Mouse (Mus musculus) megakaryocyte-erythroid progenitor cell, adult 5-6 weeks (primary cell): ENCODE measurements around the gene Cntrob. TPM values are rescaled to one million over a fixed set of nuclear protein-coding genes. Genes with fewer than 3 reads are reported as not detected.
A peak's percentile ranks its signal among the peaks of the same experiment; 100 is the strongest.
"Not testable (repeated sequence)": the region's sequence is repeated elsewhere in the genome, so short reads cannot be mapped to it uniquely, and the experiment has no call there.

Experiments
- ATAC-seq: replicated peaks from 2 replicates; pipeline ENCODE4 v1.8.0; 2016; ENCODE audit warnings: mild to moderate bottlenecking, inconsistent platforms; ENCODE audit not compliant: severe bottlenecking, poor library complexity, low FRiP score, low TSS enrichment
- total RNA-seq, 2 experiments: library from RNA; stranded (forward) in 1 of 2; stranded (reverse) in 1 of 2; fragments of 200-1000, 215-1000 nt in 1 of 2; fragments of >200 nt in 1 of 2; fragmentation: Nextera tagmentation in 1 of 2; gene quantifications; 2 replicates each; pipeline ENCODE4 v1.2.3; 2014 to 2017

Cntrob gene
- total RNA-seq, 2 experiments from 2014 or later = 19.7 to 56.6 TPM

DNA sequence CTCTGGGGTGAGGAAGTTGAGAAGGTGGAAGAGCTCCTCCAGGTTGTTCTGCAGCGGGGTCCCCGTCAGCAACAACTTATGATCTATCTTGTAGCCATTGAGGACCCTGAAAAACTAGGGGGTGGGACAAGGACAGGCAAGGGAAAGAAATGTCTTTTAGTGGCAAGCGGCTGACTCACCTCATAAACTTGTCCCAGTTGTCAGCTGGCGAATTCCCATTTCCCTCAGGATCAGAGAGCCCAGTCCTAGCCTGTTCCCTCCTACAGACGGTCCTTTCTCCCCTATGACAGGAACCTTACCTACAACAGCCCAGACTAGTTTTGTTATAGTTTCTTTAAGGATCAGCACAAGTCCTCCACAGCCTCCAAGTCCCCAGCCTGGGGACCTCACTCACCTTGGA, 33.0 kb upstream of the Cntrob start:
- no peak for ATAC-seq

DNA sequence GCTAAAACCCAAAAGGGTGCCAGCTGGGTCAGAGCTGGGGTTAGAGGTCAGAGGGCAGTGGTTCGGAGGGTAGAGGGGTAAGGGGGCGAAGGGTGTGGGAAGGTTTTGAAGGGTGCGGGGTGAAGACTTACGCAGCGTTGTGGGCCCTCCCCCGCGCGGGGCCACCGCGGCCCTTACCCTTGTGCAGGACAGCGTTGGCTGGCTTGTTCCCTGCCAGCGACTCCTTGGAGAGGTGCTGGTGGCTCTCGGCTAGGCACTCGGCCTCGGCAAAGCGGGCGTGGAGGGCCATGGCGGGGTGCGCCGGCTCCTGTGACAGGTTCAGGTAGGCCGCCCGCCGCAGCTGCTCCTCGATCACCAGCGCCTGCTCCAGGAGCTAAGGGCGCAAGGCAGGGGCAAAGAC, 22.9 kb upstream of the Cntrob start:
- no peak for ATAC-seq

DNA sequence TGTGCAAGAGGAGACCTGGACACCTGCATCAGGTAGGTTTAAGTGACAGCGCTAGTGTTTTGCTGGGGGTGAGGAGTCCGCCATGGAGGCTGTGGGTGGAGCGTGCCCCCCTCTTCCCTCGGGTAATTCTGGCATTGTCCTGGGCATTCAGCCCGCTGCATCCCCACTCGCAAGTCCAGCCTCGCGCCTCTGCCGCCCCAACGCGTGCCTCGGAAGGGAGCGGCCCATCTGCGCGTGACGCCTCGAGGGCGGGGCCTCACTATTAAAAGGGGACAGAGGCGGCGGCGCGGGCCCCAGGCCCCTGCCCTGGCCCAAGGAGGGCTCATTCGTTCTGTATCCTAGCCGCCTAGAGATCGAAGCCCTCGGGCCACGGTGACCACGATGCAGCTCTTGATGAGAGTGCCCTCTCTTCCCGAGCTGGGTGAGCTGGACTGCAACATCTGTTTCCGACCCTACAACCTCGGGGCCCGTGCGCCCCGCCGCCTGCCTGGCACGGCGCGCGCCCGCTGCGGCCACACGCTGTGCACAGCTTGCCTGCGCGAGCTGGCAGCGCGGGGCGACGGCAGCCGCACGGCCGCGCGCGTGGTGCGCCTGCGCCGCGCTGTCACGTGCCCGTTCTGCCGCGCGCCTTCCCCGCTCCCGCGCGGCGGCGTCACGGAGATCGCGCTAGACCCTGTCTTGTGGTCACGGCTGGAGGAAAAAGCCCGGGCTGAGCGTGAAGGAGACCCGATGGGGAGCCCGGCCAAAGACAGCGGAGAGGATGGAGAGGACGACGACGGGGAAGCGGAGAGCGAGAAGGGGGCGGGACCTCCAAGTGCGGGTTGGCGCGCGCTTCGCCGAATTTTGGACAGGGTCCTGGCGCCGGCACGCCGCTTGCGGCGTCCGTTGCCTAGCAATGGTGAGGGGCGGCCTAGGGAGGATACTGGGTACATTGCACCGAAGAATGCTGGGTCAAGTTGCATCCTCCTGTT, 16.9 kb upstream of the Cntrob start, which contains the start of gene Rnf227:
TSS of gene Rnf227 (plus strand) at position 301 of the 971 bp plus-strand sequence.
- ATAC-seq = no peak; the same call in none of the 2 replicates

DNA sequence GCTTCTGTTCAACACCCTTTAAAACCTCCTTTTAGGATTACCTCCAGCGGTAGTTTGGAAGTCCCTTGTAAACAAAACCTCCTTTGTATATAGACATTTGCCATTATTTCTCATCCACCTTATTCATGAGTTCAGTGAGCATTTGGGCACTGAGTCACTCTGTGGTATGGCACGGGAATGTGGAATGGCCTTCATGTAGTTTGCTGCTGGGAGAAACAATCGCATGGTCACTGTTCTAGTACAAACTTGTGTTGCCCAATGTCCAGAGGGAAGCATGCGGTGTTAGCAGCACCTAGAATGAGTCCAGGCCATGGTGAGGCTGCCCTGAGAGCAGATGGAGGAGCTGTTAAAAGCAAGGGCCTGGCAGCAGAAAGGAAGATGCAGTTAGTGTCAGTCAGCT, 11.2 kb upstream of the Cntrob start:
- ATAC-seq = no peak

DNA sequence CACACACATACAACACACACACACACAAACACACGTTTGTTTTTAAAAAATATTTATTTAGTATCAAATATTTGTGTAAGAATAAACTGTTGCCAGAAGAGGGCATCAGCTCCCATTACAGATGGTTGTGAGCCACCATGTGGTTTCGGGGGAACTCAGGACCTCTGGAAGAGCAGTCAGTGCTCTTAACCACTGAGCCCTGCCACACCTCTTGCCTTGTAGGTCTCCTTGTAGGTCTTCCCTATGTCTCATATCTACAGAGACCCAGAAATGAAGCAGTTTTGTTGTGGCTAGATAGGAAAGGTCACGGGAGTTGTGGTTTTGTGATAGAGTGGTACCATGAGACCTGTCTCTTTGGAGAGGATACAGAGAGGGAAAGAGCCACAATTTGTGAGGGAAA, 10.3 kb upstream of the Cntrob start:
- peak; percentile 87 for ATAC-seq

DNA sequence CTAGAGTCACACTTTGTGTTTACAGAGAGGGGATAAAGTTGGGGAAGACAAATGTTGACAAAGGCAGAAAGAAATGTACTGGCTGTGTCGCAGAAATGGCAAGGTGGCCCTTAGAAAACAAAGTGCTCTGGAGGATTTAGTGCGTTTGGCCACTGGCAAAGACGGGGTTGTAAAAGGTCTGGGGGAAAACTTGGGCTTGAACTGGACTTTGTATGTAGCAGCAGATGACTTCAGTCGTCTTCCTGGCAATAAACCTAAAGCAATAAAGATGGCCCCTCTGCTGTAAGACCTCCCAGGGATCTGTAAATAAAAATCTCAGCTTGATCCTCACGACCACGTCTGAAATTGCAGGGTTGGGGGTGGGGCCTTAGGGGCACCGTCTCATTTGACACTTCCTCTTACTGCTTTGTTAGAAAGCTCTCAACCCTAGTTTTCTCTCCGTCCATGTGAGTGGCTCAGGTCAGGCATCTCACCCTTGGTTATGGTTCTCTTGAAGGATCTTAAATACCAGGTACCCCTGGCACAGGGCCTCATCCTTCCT, 9.2 kb upstream of the Cntrob start:
- no peak for ATAC-seq

DNA sequence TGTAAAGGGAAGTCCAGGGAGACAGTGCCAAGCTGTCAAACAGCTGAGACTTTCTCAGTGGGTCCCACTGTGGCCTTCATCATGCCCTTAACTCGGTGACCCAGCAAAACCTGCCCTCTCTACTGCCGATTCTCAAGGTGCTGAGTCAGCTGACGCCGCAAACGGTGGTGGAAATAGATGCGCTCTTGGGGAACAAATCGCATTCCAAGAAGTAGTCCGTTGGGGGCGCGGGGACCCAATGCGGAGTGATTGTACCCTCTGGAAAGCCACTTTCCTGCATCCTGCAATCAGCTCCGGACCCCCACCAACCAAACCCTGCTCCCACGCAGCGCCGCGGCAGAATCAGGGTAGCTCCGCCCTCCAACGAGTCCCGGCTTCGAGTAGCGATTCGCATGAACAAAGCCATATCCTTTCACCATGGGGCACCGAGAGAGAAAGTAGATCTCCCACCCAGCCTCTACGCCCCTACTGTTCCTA, 8.4 kb upstream of the Cntrob start:
- ATAC-seq = peak; percentile 56

DNA sequence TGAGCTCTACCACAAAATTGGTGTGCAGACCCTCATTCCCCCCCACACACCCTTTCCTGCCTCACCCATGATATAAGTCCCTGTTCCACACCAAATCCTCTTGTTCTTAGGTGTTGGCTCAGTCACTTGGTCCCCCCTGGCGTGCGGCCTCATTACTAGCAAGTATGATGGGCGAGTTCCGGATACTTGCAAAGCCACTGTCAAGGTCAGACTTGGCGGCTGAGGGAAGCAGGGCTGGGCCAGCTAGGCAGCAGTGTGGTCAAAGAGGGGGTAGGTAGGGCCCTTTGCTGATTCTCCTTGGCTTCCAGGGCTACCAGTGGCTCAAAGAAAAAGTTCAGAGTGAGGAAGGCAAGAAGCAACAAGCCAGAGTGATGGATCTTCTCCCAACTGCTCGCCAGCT, 7.6 kb upstream of the Cntrob start:
- no peak for ATAC-seq

DNA sequence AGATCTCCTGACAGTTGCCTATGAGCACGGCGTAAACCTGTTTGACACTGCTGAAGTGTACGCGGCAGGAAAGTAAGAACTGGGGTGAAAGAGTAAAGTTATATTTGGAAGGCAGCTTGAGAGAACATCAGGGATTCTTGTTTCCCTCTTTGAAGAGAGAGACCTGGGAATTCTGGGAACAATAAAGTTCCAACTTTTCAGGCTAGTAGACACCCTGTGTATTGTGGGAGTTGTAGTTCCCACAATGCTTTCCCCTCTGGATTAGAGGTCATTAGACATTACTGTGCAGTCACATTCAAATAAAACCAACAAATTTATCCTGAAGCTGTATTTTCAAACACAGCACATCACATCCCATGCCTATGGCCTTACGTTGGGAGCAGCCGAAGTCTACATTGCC, 4.9 kb upstream of the Cntrob start:
- no peak for ATAC-seq

DNA sequence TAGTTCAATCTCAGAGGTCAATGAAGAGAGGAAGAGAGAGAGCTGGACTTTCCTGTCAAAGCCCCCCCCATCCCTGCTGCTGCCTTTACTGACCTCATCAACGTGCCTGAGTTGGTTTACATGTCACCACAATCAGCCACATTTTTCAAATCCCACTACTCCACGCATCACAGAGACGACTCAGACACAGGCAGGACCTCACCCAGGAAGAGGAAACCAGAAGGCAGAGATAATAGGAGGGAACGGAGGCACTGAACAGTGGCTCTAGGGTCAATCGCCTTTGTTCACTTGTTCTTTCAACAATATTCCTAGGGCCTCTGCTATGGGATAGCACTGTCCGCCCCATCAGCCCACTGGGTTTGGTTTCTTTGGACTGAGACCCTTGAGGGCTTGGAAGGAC, 4.1 kb upstream of the Cntrob start:
- no peak for ATAC-seq

DNA sequence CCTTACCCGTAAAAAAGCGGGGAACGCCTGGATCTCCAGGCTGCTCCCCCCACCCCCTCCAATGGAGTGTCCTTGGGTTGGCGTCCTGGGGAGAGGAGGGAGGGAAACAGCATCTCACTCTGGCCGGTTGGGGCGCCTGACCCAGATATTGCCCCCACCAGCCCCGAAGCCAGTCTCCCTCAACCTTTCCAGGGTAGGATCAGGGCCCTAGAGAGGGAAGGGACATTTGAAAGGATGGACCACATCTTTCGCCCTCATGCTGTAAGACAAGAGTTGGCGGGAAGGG, 3.5 kb upstream of the Cntrob start:
- ATAC-seq = no peak

DNA sequence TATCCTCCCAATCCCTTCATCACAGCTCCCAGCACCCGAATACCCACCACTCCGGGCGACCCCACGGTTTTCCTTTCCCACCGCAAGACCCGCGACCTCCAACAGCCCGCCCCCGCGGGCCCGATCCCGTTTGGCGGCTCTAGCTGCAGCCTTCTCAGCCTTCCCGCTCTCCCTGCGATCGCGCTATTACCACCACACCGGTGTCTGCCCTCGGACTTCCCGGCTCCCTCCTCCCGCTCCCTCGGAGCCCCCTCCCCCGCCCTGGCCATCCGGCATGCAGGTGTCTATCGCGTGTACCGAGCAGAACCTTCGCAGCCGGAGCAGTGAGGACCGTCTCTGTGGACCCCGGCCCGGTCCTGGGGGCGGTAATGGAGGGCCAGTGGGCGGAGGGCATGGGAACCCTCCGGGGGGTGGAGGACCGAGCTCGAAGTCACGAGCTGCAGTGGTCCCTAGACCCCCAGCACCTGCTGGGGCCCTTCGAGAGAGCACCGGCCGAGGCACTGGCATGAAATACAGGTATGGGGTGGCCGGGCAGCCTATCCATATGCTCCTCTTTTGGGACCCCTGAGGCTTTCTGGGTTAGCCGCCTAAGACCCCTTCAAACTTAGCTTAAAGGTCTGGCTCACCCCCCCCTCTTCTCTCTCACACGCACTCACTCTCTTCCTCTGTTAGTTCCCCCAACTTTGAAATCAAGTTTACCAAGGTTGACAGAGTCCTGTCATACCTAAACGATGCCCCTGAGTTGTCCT, 3.0 kb upstream of the Cntrob start:
- ATAC-seq = peak; percentile 5; the same call in 1 of the 2 replicates

DNA sequence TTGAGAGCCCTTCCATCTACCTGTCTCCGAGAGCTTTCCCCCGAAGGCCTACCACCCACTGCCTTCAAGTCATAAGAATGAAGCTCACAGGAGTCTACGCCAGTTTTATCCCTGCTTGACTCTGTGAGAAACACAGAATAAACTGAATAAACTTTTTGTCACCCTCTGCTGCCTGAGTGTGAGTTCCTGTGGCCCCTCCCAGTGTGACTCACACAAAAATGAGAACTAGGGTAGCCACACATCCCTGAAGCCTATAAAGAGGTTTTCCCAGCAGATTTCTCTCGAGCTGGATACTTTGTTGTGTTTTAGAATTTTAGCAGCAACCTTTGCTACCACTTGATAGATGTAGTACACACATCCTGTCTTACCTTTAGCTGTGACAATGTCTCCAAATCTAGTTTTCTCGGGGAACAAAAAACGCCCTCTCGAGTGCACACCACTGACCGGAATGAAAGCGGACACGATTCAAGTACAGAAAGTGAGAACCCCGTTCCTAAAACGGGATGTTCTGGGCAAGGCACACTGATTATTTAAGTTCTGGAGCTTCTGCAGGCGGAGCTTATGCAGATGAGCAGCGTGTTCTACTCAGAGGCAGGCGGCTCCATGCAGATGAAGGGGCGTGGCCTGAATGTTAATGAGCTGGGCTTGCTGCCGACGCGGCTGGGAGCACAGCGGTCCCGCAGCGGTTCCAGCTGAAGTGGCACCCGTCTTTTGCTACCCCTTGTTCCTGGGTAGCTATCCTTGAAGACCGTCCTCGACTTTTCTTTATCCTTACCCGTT, 2.2 kb upstream of the Cntrob start, which contains the start of gene Kcnab3:
TSS of gene Kcnab3 (plus strand) at position 631 of the 780 bp plus-strand sequence.
- ATAC-seq = peak; percentile 82

DNA sequence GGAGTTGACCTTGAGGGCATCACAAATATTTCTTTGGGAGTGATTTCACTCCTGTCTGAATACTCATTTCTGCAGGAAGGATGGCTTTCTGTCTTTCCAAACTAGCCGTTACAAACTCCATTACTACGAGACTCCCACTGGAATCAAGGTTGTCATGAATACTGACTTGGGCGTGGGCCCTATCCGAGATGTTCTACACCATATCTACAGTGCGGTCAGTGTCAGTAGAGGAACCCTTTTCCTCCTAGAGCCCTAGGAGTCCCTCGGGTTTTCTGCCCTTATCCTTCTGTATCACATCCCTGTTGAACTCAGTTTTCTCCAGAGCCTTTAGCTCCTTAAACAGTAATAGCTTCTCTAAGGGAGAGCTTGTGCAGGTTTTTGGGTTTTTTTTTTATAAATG, 1.2 kb upstream of the Cntrob start:
- no peak for ATAC-seq

DNA sequence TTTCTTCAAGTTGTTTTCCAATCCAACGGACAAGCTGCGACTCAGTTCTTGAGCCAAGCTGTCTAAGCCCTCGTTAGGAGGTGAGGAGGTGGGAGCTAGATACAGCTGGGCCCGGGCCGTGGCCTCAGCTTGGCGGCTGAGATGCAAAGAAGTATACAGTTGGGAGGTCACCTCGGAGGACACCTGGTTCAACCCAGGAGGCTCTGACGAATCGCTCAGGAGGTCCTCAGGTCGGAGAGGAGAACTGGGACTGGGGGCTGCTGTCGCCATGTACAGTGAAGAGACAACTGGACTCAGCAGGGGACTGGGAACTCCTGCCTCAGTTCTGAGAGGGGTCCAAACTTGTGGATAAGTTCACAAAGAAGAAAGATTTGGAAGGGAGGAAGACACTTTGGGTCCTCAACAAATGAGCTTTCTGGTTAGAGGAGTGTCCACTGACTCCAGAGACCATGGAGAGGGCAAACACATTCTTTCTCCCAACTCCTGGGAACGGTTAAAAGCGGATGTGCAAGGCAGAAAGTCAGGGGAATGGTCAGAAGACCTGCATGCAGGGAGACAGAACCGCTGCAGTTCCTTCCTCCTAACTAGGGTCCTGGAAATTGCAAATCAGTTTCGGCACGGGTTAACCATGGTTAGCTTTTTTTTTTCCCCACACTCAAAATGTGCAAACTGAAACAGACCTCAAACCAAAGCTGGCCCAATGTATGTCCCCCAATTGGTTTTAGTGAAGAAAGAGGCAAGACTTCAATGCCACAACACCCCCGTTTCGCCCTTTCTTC, 693 bp downstream of the Cntrob start:
- no peak for ATAC-seq

DNA sequence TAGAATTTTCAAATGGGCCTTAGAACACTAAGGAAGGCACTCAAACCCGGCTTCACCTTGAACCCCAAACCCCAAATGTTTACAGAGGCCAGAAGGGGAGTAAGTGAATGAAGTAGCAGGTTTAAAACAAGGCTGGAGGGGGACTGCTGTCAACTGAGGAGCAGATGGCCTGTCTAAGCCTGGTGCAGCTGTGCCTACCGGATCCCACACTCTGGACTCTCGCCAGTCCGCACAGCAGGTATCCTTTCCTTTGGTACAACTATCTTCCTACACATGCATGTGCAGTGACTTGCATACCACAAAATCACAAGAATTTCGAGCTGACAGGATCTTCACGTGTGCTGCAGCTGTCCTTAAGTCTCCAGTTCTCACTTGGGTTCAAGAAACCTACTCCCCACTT, 1.6 kb downstream of the Cntrob start:
- no peak for ATAC-seq

DNA sequence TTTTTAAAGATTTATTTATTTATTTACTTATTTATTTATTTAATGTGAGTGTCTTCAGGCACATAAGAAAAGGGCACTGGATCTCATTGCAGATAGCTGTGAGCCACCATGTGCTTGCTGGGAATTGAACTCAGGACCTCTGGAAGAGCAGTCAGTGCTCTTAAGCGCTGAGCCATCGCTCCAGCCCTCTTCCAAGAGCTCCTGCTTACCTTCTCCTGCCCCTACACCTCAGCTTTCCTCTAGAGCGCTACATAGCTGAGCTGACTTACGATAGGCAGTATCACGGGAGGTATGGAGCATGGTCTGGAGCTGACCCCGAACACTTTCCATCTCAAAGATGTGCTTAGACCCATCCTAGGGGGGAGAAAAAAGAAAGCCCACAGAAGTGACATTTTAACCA, 2.0 kb downstream of the Cntrob start:
- ATAC-seq = no peak

DNA sequence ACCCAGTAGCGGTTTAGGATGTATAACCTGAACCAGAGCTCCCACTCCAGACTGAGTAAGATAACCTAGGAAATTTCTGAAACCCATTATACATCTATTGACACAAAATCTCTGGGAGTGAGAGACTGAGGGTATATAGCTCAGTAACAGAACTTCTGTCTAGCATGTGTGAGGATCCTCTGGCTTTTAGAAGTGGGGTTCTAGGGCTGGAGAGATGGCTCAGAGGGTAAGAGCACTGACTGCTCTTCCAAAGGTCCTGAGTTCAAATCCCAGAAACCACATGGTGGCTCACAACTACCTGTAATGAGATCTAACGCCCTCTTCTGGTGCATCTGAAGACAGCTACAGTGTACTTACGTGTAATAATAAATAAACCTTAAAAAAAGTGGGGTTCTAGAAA, 5.6 kb downstream of the Cntrob start:
- ATAC-seq = not testable (repeated sequence)

DNA sequence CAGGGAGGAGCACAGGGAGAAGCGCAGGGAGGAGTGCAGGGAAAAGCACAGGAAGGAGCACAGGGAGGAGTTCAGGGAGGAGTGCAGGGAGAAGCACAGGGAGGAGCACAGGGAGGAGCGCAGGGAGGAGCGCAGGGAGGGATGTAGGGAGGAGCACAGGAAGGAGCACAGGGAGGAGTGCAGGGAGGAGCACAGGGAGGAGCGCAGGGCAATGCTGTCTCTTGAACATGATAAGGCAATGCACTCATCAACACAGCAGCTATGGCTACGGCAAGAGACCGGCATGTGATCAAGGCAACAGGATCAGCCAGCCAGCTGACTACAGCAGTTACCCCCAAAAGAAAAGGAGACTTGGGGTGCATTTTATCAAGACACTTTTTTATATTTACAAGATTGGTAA, 7.2 kb downstream of the Cntrob start:
- ATAC-seq = no peak
